Mouse (Mus musculus) G1E (cell line): Measurements from ENCODE around the gene Bcl11b.

Experiments
- CTCF ChIP-seq: IDR thresholded peaks from 2 replicates; pipeline ENCODE4 v1.5.1; 2012; ENCODE audit warnings: low read depth, low read length, inconsistent platforms, mixed read lengths
- GATA1 ChIP-seq: IDR thresholded peaks from 2 replicates; pipeline ENCODE4 v1.6.1; 2012; ENCODE audit warnings: borderline replicate concordance, low read length, inconsistent platforms, mixed read lengths
- POLR2AphosphoS5 ChIP-seq: IDR thresholded peaks from 2 replicates; pipeline ENCODE4 v1.6.1; 2012; ENCODE audit warnings: low read depth, low read length, inconsistent platforms; ENCODE audit not compliant: insufficient replicate concordance
- TAL1 ChIP-seq: conservative IDR thresholded peaks from 2 replicates; pipeline ENCODE4 v1.6.1; 2012; ENCODE audit warnings: low read depth, low read length, inconsistent platforms, mixed read lengths

GRCm38 (mm10) chr12:108022835-108023615 is 19.6 kb upstream of the Bcl11b start:
- TF ChIP-seq GATA1 (no peak), CTCF (no peak), TAL1 (no peak), POLR2AphosphoS5 (no peak)
